Mouse (Mus musculus): Measurements from ENCODE around the gene Gm21954.

Gm21954 gene

GRCm38 (mm10) chr3:55472110-55472509 lies at the start of gene Gm21954:
Gene Gm21954, minus strand, starts transcription at chr3:55472210.
- no peak for DNase-seq

- peak; percentile 52 for DNase-seq
These were observed 49.8 kb upstream of the Gm21954 start for GRCm38 (mm10) chr3:55521776-55522175.

- peak; percentile 83 for DNase-seq
These were observed 48.5 kb upstream of the Gm21954 start for GRCm38 (mm10) chr3:55520240-55521180.

GRCm38 (mm10) chr3:55517454-55518014 lies 45.5 kb upstream of the Gm21954 start:
- no peak for DNase-seq

- DNase-seq = no peak
These were observed 44.0 kb upstream of the Gm21954 start for GRCm38 (mm10) chr3:55515966-55516365.

GRCm38 (mm10) chr3:55511658-55512057 lies 39.6 kb upstream of the Gm21954 start:
- DNase-seq = no peak

GRCm38 (mm10) chr3:55510198-55510597 lies 38.2 kb upstream of the Gm21954 start:
- DNase-seq = no peak

- DNase-seq = no peak
These were observed 27.3 kb upstream of the Gm21954 start for GRCm38 (mm10) chr3:55499298-55499697.

- no peak for DNase-seq
These were observed 24.5 kb upstream of the Gm21954 start for GRCm38 (mm10) chr3:55496462-55496941.

GRCm38 (mm10) chr3:55495866-55496265 lies 23.9 kb upstream of the Gm21954 start:
- no peak for DNase-seq

GRCm38 (mm10) chr3:55495231-55495630 lies 23.2 kb upstream of the Gm21954 start:
- DNase-seq = no peak

GRCm38 (mm10) chr3:55494348-55494747 lies 22.3 kb upstream of the Gm21954 start:
- DNase-seq = no peak

- no peak for DNase-seq
These were observed 20.0 kb upstream of the Gm21954 start for GRCm38 (mm10) chr3:55492021-55492420.

- peak; percentile 95 for DNase-seq
These were observed 17.4 kb upstream of the Gm21954 start for GRCm38 (mm10) chr3:55489231-55489990.

GRCm38 (mm10) chr3:55483328-55483727 lies 11.3 kb upstream of the Gm21954 start:
- DNase-seq = peak; percentile 88

GRCm38 (mm10) chr3:55481140-55481539 lies 9.1 kb upstream of the Gm21954 start:
- DNase-seq = peak; percentile 50

GRCm38 (mm10) chr3:55479306-55479705 lies 7.3 kb upstream of the Gm21954 start:
- no peak for DNase-seq

GRCm38 (mm10) chr3:55476694-55477093 lies 4.7 kb upstream of the Gm21954 start:
- DNase-seq = peak; percentile 60

GRCm38 (mm10) chr3:55473146-55473545 lies 1.1 kb upstream of the Gm21954 start:
- DNase-seq = no peak

GRCm38 (mm10) chr3:55466348-55466747 lies 5.7 kb downstream of the Gm21954 start:
- peak; percentile 63 for DNase-seq

- DNase-seq = peak; percentile 39
These were observed 6.2 kb downstream of the Gm21954 start for GRCm38 (mm10) chr3:55465785-55466184.

GRCm38 (mm10) chr3:55464226-55464625 lies 7.8 kb downstream of the Gm21954 start:
- DNase-seq = peak; percentile 62
